Mouse (Mus musculus) liver, embryonic 14.5 days (tissue): ENCODE data around the gene Ttll8. TPM values are rescaled to one million over a fixed set of nuclear protein-coding genes. Genes with fewer than 3 reads are reported as not detected.

Source experiments
- ATAC-seq: fragments of 200-750 bp; cut with Nextera tagmentation; 2 replicates; pipeline ENCODE4 v1.8.0; 2017; ENCODE audit warnings: moderate number of reproducible peaks, mild to moderate bottlenecking, moderate library complexity; ENCODE audit not compliant: insufficient read depth
- DNase-seq, 3 experiments: peaks; one replicate each; pipeline ENCODE4 v3.0.0-alpha.2; 2012 to 2013; ENCODE audit warnings: low read depth in 3 of 3, low spot score in 3 of 3
- H3K27ac ChIP-seq: fragments of 300-500 bp; sonication (generic); 2 replicates; pipeline ENCODE4 v1.5.1; 2014; ENCODE audit warnings: moderate library complexity, mild to moderate bottlenecking, control low read depth, inconsistent platforms
- H3K27me3 ChIP-seq: fragments of 300-500 bp; sonication (generic); 2 replicates; pipeline ENCODE4 v1.6.1; 2014; ENCODE audit warnings: mild to moderate bottlenecking, low read length, moderate library complexity; ENCODE audit not compliant: control insufficient read depth, insufficient read depth
- H3K36me3 ChIP-seq: fragments of 300-500 bp; sonication (generic); replicated peaks from 2 replicates; pipeline ENCODE4 v1.6.1; 2014; ENCODE audit warnings: low read depth; ENCODE audit not compliant: control insufficient read depth, insufficient read depth
- H3K4me1 ChIP-seq, 2 experiments: fragments of 200-500 bp in 1 of 2; fragments of 300-500 bp in 1 of 2; sonication (generic) in 1 of 2; replicated peaks; 2 replicates each; pipeline ENCODE4 v1.6.1; 2012 to 2014; ENCODE audit warnings: antibody characterized with exemption in 1 of 2, inconsistent platforms in 1 of 2, low read length in 1 of 2; ENCODE audit not compliant: control insufficient read depth in 2 of 2, insufficient read depth in 2 of 2
- H3K4me2 ChIP-seq: fragments of 300-500 bp; sonication (generic); 2 replicates; pipeline ENCODE4 v1.6.1; 2014; ENCODE audit warnings: low read depth, mild to moderate bottlenecking, control low read depth, moderate library complexity
- H3K4me3 ChIP-seq, 2 experiments: fragments of 200-500 bp in 1 of 2; fragments of 300-500 bp in 1 of 2; sonication (generic) in 1 of 2; 2 replicates each; pipeline ENCODE4 v1.5.1; 2012 to 2014; ENCODE audit warnings: low read depth in 2 of 2, low read length in 2 of 2, mild to moderate bottlenecking in 2 of 2, control low read depth in 1 of 2, inconsistent platforms in 1 of 2, moderate library complexity in 1 of 2; ENCODE audit not compliant: insufficient read depth in 1 of 2
- H3K9ac ChIP-seq: fragments of 300-500 bp; sonication (generic); replicated peaks from 2 replicates; pipeline ENCODE4 v1.6.1; 2014; ENCODE audit warnings: mild to moderate bottlenecking, control low read depth, moderate library complexity
- H3K9me3 ChIP-seq: fragments of 300-500 bp; sonication (generic); 2 replicates; pipeline ENCODE4 v1.6.1; 2016; ENCODE audit warnings: low read length, mixed read lengths; ENCODE audit not compliant: control insufficient read depth
- CTCF ChIP-seq: IDR thresholded peaks from 2 replicates; pipeline ENCODE4 v1.5.1; 2016; ENCODE audit warnings: antibody characterized with exemption, low read depth, control low read depth
- EP300 ChIP-seq: IDR thresholded peaks from 2 replicates; pipeline ENCODE4 v1.6.1; 2016; ENCODE audit warnings: antibody characterized with exemption, low read depth
- WGBS: fragments of 180-500 bp; shearing (Covaris S2); extraction: QIAGEN DNeasy Blood & Tissue Kit; methylation state at CpG from one replicate; pipeline ENCODE4 v1.1.7; 2014; ENCODE audit not compliant: insufficient replicate concordance; 5-methylcytosine and 5-hydroxymethylcytosine counted together
- polyA plus RNA-seq, 2 experiments: library from polyadenylated mRNA; depleted of rRNA in 1 of 2; stranded (reverse) in 1 of 2; unstranded in 1 of 2; fragments of >200 nt; fragmentation: Nextera tagmentation in 1 of 2; extraction: Ambion mirVana in 1 of 2; gene quantifications; 2 replicates each; pipeline versions ENCODE4 v1.2.1 to v1.2.3; 2012 to 2014

Ttll8 gene
- polyA plus RNA-seq, 2 experiments, result not detected

DNA sequence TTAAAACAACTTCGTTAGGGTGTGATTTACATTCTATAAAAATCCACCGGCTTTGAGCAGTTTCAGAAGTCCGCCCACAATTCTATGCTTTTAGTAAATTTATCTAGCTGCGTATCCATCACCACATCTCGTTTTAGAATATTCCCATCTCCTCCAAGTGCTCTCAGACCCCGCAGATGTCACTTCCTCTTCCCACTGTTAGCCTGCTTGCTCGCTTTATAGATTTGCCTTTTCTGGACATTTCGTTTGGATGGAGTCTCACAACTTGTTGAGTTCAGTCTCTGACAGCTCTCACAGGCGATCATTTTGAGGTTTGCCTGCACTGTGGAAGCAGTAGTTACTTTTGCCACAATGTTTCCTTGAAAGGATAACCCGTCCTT, 77.2 kb downstream of the Ttll8 start:
- H3K9ac ChIP-seq, result no peak overlapping the region
- H3K36me3 ChIP-seq, result no peaks in the 10 kb centered on the region
- ATAC-seq (no peak), DNase-seq (no peak)
- no peak overlapping the region for H3K4me3 ChIP-seq
- no peaks in the 10 kb centered on the region for H3K9me3 ChIP-seq
- TF ChIP-seq CTCF (no peak), EP300 (no peak)
- no peaks in the 10 kb centered on the region for H3K4me1 ChIP-seq
- 55% methylated on average over 10 of the region's 10 CpGs for WGBS
- no peak overlapping the region for H3K4me2 ChIP-seq
- H3K27ac ChIP-seq, result no peak overlapping the region
- 0 out of 2 replicates have a peak, but pooled peaks cover 2% of the 10 kb centered on the region for H3K27me3 ChIP-seq

DNA sequence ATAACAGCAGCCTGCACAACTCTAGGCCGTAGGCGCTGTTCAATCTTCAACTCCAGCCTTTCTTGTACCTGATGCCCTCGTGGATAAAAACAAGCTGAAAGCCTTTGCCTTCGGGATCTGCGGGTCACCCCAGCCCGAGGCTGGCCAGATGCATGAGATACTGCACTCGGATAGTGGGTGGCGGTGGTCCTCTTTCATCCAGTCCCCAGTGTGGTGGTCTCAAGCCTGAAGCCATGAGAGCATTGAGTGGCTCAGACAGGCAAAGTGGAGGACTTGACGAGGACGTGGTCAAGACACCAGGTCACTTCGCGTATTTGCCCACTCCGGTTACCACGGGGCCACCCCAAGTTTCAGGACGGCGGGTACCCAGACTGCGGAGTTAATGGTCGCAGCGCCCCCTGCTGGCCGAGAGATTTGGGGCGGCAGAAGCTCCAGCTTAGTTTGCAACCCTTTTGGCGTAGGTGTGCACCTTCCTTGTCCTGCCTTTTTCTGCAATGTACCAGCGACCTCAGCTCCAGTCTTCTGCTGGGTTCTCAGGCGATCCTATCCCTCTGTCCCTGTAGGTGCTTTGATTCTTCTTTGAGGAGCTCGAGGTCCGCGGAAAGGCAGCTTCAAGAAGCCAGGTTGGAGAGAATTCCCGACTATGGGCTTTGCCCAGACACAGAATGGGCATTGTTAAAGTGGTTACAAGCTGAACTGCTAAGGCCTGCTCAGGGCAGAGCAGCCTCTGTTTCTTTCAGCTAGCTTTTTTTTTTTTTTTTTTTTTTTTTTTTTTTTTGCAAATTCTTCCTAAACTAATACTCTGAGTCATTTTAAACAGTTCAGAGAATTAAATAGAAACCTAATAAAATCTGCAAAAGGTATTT, 77.8 kb downstream of the Ttll8 start:
- WGBS, result 9% methylated on average over 28 of the region's 28 CpGs
- no peak overlapping the region for H3K4me3 ChIP-seq
- no peak for DNase-seq
- no peak overlapping the region for H3K27ac ChIP-seq
- no peaks in the 10 kb centered on the region for H3K4me1 ChIP-seq
- 0 out of 2 replicates have a peak, but pooled peaks cover 2% of the 10 kb centered on the region for H3K27me3 ChIP-seq
- ATAC-seq, result peak; percentile 31; the same call in 1 of the 2 replicates
- H3K36me3 ChIP-seq, result no peaks in the 10 kb centered on the region
- H3K4me2 ChIP-seq, result no peak overlapping the region
- no peaks in the 10 kb centered on the region for H3K9me3 ChIP-seq
- no peak overlapping the region for H3K9ac ChIP-seq
- peak; percentile 93 for TF ChIP-seq CTCF
- TF ChIP-seq EP300, result no peak

DNA sequence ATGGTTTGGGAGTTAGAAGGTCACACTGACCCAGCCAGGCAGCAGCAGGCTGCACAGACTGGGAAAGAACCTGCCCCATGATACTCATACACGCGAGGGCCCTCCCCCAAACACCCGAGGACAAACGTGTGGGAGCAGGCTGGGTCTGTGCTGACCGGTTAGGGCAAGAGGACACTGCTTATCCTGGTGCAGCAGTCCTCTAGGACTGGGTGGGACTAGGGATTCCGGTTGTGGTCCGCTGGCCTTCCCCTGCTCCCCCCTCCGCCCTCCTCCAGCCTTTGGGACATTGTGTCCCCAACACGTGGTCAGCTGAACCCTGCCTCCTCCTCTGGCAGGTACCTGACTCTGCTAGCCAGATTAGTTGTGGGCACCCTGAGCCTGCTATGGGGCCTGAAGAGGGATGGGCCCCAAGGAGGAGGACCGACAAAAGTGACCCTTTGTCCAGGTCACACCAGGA, 78.6 kb downstream of the Ttll8 start:
- Histone ChIP-seq H3K27me3 (0 out of 2 replicates have a peak, but pooled peaks cover 2% of the 10 kb centered on the region), H3K4me3 (no peak overlapping the region), H3K9ac (no peak overlapping the region), H3K4me1 (no peaks in the 10 kb centered on the region; a peak in 1 of 4 replicates), H3K36me3 (no peaks in the 10 kb centered on the region), H3K4me2 (no peak overlapping the region), H3K27ac (no peak overlapping the region), H3K9me3 (no peaks in the 10 kb centered on the region)
- no peak for TF ChIP-seq CTCF
- ATAC-seq (peak; percentile 41; the same call in 1 of the 2 replicates), DNase-seq (no peak)
- WGBS, result 28% methylated on average over 10 of the region's 10 CpGs

DNA sequence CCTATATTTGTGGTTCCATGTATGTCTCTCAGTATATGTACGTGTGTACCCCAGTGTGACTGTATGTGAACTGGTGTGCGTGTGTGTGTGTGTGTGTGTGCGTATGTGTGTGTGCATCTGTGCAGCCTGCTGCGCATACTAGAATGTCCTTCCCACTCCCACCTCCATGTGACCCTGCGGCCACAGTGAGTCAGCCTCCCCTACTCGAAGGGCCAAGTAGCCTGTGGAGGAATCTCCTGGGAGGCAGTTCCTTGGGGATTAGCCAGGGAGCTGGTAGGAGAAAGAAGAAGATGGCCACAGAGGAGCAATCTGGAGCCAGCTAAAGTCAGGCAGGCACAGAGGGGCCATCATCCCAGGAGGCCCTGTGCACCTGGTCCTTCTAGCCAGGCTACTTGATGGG, 79.7 kb downstream of the Ttll8 start:
- no peak for TF ChIP-seq EP300
- no peak for TF ChIP-seq CTCF
- no peak overlapping the region for H3K4me2 ChIP-seq
- H3K4me1 ChIP-seq, result no peaks in the 10 kb centered on the region; a peak in 1 of 4 replicates
- 67% methylated on average over 6 of the region's 6 CpGs for WGBS
- H3K9me3 ChIP-seq, result no peaks in the 10 kb centered on the region
- H3K36me3 ChIP-seq, result no peaks in the 10 kb centered on the region
- H3K4me3 ChIP-seq, result no peak overlapping the region
- H3K9ac ChIP-seq, result no peak overlapping the region
- 0 out of 2 replicates have a peak, but pooled peaks cover 2% of the 10 kb centered on the region for H3K27me3 ChIP-seq
- ATAC-seq (no peak), DNase-seq (no peak)
- no peak overlapping the region for H3K27ac ChIP-seq

GRCm38 (mm10) chr15:88874061-88874460, 80.2 kb downstream of the Ttll8 start:
- Histone ChIP-seq H3K4me2 (no peak overlapping the region), H3K36me3 (no peaks in the 10 kb centered on the region), H3K9ac (no peak overlapping the region), H3K27me3 (0 out of 2 replicates have a peak, but pooled peaks cover 2% of the 10 kb centered on the region), H3K27ac (no peak overlapping the region), H3K9me3 (no peaks in the 10 kb centered on the region), H3K4me1 (no peaks in the 10 kb centered on the region; a peak in 1 of 4 replicates), H3K4me3 (no peak overlapping the region)
- no peak for ATAC-seq
- DNase-seq, result no peak
- 57% methylated on average over 3 of the region's 3 CpGs for WGBS
- TF ChIP-seq EP300 (no peak), CTCF (no peak)
